Mouse (Mus musculus): Measurements from ENCODE around the gene Olfr66. TPM values are rescaled to one million over a fixed set of nuclear protein-coding genes. Genes with fewer than 3 reads are reported as not detected.

The Olfr66 gene
- polyA plus RNA-seq (2012; rRNA removed), result not detected in 2 replicates

- Histone ChIP-seq H3K27ac (ENCODE audit: control insufficient read depth, insufficient read depth, low read depth, low read length) (no peak within 1 kb of the TSS), H3K4me3 (ENCODE audit: control insufficient read depth, low read depth, low read length) (no peak within 1 kb of the TSS), H3K36me3 (ENCODE audit: control insufficient read depth, insufficient read depth, low read length) (no peaks in the 10 kb centered on the region), H3K4me1 (ENCODE audit: control insufficient read depth, insufficient read depth, low read length) (peaks cover 4% of the 10 kb centered on the region; the same call in 1 of the 2 replicates), H3K27me3 (ENCODE audit: control insufficient read depth, insufficient read depth, low read length) (no peaks in the 10 kb centered on the region)
- no peak for TF ChIP-seq CTCF (IDR thresholded peaks at IDR 0.05; ENCODE audit: control insufficient read depth, insufficient read depth, insufficient replicate concordance, low read depth, low read length)
- TF ChIP-seq POLR2A (IDR thresholded peaks at IDR 0.05; ENCODE audit: control insufficient read depth, low read depth, low read length), result no peak
These were observed at the start of gene Olfr66 for GRCm38 (mm10) chr7:103886152-103886551. TSS of gene Olfr66 (minus strand) at chr7:103886252.

DNA sequence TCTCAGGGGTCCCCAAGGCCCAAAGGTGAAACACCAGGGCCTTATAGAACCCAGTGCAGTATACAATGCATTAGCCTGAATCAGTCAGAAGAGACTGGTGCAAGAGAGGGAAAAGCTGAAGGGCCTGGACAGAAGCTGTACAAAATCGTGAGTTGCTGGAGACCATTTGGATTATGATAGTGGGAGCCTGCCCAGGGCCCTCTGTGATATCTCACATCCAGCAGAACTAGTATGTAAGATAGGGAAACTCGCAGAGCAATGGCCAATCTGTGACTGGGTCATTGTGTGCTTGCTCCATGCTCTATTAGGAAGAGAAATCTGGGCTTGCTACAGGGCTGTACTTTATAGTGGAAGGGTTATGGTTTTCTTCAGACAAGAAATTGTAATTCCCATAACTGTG, 48.2 kb upstream of the Olfr66 start, which contains the start of gene Olfr632:
Gene Olfr632 (plus strand): TSS at position 84 of the 400 bp plus-strand sequence.
- Histone ChIP-seq H3K36me3 (ENCODE audit: control insufficient read depth, insufficient read depth, low read length) (no peaks in the 10 kb centered on the region), H3K4me1 (ENCODE audit: control insufficient read depth, insufficient read depth, low read length) (no peaks in the 10 kb centered on the region), H3K27ac (ENCODE audit: control insufficient read depth, insufficient read depth, low read depth, low read length) (no peak within 1 kb of the TSS), H3K4me3 (ENCODE audit: control insufficient read depth, low read depth, low read length) (no peak within 1 kb of the TSS), H3K27me3 (ENCODE audit: control insufficient read depth, insufficient read depth, low read length) (no peaks in the 10 kb centered on the region)
- no peak for TF ChIP-seq POLR2A (IDR thresholded peaks at IDR 0.05; ENCODE audit: control insufficient read depth, low read depth, low read length)
- no peak for TF ChIP-seq CTCF (IDR thresholded peaks at IDR 0.05; ENCODE audit: control insufficient read depth, insufficient read depth, insufficient replicate concordance, low read depth, low read length)

- TF ChIP-seq CTCF (IDR thresholded peaks at IDR 0.05; ENCODE audit: control insufficient read depth, insufficient read depth, insufficient replicate concordance, low read depth, low read length) (no peak), POLR2A (IDR thresholded peaks at IDR 0.05; ENCODE audit: control insufficient read depth, low read depth, low read length) (no peak)
- no peaks in the 10 kb centered on the region for H3K27me3 ChIP-seq (ENCODE audit: control insufficient read depth, insufficient read depth, low read length)
These were observed 42.5 kb upstream of the Olfr66 start, which contains the start of gene Olfr631 for GRCm38 (mm10) chr7:103928525-103928924. TSS of gene Olfr631 (plus strand) at chr7:103928825.

GRCm38 (mm10) chr7:103915338-103915737, 29.3 kb upstream of the Olfr66 start:
- no peak overlapping the region for H3K27ac ChIP-seq (ENCODE audit: control insufficient read depth, insufficient read depth, low read depth, low read length)
- no peaks in the 10 kb centered on the region for H3K36me3 ChIP-seq (ENCODE audit: control insufficient read depth, insufficient read depth, low read length)
- no peaks in the 10 kb centered on the region for H3K27me3 ChIP-seq (ENCODE audit: control insufficient read depth, insufficient read depth, low read length)
- H3K4me1 ChIP-seq (ENCODE audit: control insufficient read depth, insufficient read depth, low read length), result no peaks in the 10 kb centered on the region
- no peak for TF ChIP-seq POLR2A (IDR thresholded peaks at IDR 0.05; ENCODE audit: control insufficient read depth, low read depth, low read length)
- H3K4me3 ChIP-seq (ENCODE audit: control insufficient read depth, low read depth, low read length), result no peak overlapping the region

More at GRCm38 (mm10) chr7:103928525-103928924, 42.5 kb upstream of the Olfr66 start, which contains the start of gene Olfr631:
- H3K27ac ChIP-seq (ENCODE audit: control insufficient read depth, insufficient read depth, low read depth, low read length), result no peak within 1 kb of the TSS
- H3K36me3 ChIP-seq (ENCODE audit: control insufficient read depth, insufficient read depth, low read length), result no peaks in the 10 kb centered on the region
- H3K4me1 ChIP-seq (ENCODE audit: control insufficient read depth, insufficient read depth, low read length), result no peaks in the 10 kb centered on the region
- H3K4me3 ChIP-seq (ENCODE audit: control insufficient read depth, low read depth, low read length), result no peak within 1 kb of the TSS

- Histone ChIP-seq H3K36me3 (ENCODE audit: control insufficient read depth, insufficient read depth, low read length) (no peaks in the 10 kb centered on the region), H3K4me1 (ENCODE audit: control insufficient read depth, insufficient read depth, low read length) (no peaks in the 10 kb centered on the region), H3K4me3 (ENCODE audit: control insufficient read depth, low read depth, low read length) (no peak overlapping the region), H3K27ac (ENCODE audit: control insufficient read depth, insufficient read depth, low read depth, low read length) (no peak overlapping the region), H3K27me3 (ENCODE audit: control insufficient read depth, insufficient read depth, low read length) (no peaks in the 10 kb centered on the region)
- TF ChIP-seq POLR2A (IDR thresholded peaks at IDR 0.05; ENCODE audit: control insufficient read depth, low read depth, low read length) (no peak), CTCF (IDR thresholded peaks at IDR 0.05; ENCODE audit: control insufficient read depth, insufficient read depth, insufficient replicate concordance, low read depth, low read length) (no peak; the same call in 1 of the 2 replicates)
These were observed 27.0 kb upstream of the Olfr66 start for GRCm38 (mm10) chr7:103912969-103913511.

DNA sequence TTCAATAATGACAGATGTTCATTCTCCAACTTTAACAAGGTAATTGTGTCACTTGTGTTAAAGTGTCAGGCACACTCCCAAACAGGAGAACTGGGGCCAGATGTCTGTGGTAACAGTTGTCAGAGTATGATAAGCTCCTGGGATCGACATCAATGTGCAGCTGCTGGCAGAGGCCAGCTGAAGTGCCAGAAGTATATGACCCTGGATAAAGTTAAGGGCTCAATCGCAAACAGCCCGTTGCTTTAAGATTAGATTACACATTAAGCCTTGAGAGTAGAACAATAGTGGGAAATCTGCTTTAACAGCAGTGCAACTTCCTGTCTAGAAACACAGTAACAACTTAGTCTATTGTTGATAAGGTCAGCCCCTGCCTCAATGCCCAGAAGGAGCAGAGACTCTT, 24.0 kb upstream of the Olfr66 start:
- H3K36me3 ChIP-seq (ENCODE audit: control insufficient read depth, insufficient read depth, low read length), result no peaks in the 10 kb centered on the region
- no peaks in the 10 kb centered on the region for H3K4me1 ChIP-seq (ENCODE audit: control insufficient read depth, insufficient read depth, low read length)
- TF ChIP-seq CTCF (IDR thresholded peaks at IDR 0.05; ENCODE audit: control insufficient read depth, insufficient read depth, insufficient replicate concordance, low read depth, low read length) (no peak), POLR2A (IDR thresholded peaks at IDR 0.05; ENCODE audit: control insufficient read depth, low read depth, low read length) (no peak)
- no peak overlapping the region for H3K4me3 ChIP-seq (ENCODE audit: control insufficient read depth, low read depth, low read length)
- no peaks in the 10 kb centered on the region for H3K27me3 ChIP-seq (ENCODE audit: control insufficient read depth, insufficient read depth, low read length)
- H3K27ac ChIP-seq (ENCODE audit: control insufficient read depth, insufficient read depth, low read depth, low read length), result no peak overlapping the region

- Histone ChIP-seq H3K4me3 (ENCODE audit: control insufficient read depth, low read depth, low read length) (no peak within 1 kb of the TSS), H3K27me3 (ENCODE audit: control insufficient read depth, insufficient read depth, low read length) (no peaks in the 10 kb centered on the region), H3K36me3 (ENCODE audit: control insufficient read depth, insufficient read depth, low read length) (no peaks in the 10 kb centered on the region), H3K27ac (ENCODE audit: control insufficient read depth, insufficient read depth, low read depth, low read length) (no peak within 1 kb of the TSS), H3K4me1 (ENCODE audit: control insufficient read depth, insufficient read depth, low read length) (no peaks in the 10 kb centered on the region)
- no peak for TF ChIP-seq CTCF (IDR thresholded peaks at IDR 0.05; ENCODE audit: control insufficient read depth, insufficient read depth, insufficient replicate concordance, low read depth, low read length)
These were observed 17.1 kb upstream of the Olfr66 start, which contains the start of gene Olfr65 for GRCm38 (mm10) chr7:103903187-103903586. TSS of gene Olfr65 (plus strand) at chr7:103903487.

All from testis, adult 2 months (tissue).